Mouse (Mus musculus): Measurements from ENCODE around the gene Simc1. TPM values are rescaled to one million over a fixed set of nuclear protein-coding genes. Genes with fewer than 3 reads are reported as not detected.
"Not testable (repeated sequence)": the region's sequence is repeated elsewhere in the genome, so short reads cannot be mapped to it uniquely, and the experiment has no call there.

The Simc1 gene
- total RNA-seq (2021) = 1 to 10 TPM; 8.0 to 8.2 TPM
- long read RNA-seq, experiment 1, full-length matches to known transcripts = 1 of 3 reads
- long read RNA-seq, experiment 1, partial matches to known transcripts = 1 of 3 reads
- long read RNA-seq, experiment 1, other reads (novel, unspliced or antisense) = 1 of 3 reads
- long read RNA-seq, experiment 2, full-length matches to known transcripts = 3 of 7 reads
- long read RNA-seq, experiment 2, partial matches to known transcripts = 0 of 7 reads
- long read RNA-seq, experiment 2, other reads (novel, unspliced or antisense) = 4 of 7 reads

- peak; percentile 66 to 81 for DNase-seq (ENCODE audit: low spot score in 2 of 2)
Measured at GRCm38 (mm10) chr13:54503604-54504521, at the start of gene Simc1. Gene Simc1 (plus strand): TSS chr13:54503779.

GRCm38 (mm10) chr13:54457062-54457461 lies 46.5 kb upstream of the Simc1 start:
- no peak for DNase-seq (ENCODE audit: low spot score in 2 of 2)

- DNase-seq (ENCODE audit: low spot score in 2 of 2) = no peak
Measured at GRCm38 (mm10) chr13:54459282-54459681, 44.3 kb upstream of the Simc1 start.

- peak; percentile 81 to 88 for DNase-seq (ENCODE audit: low spot score in 2 of 2)
Measured at GRCm38 (mm10) chr13:54468098-54469011, 35.2 kb upstream of the Simc1 start, which contains the start of gene Thoc3. Gene Thoc3 (minus strand): TSS chr13:54468849.

GRCm38 (mm10) chr13:54469012-54469354 lies 34.6 kb upstream of the Simc1 start:
- no peak for DNase-seq (ENCODE audit: low spot score in 2 of 2)

- DNase-seq (ENCODE audit: low spot score in 2 of 2) = no peak
Measured at GRCm38 (mm10) chr13:54471967-54472366, 31.6 kb upstream of the Simc1 start.

GRCm38 (mm10) chr13:54474996-54475395 lies 28.6 kb upstream of the Simc1 start:
- no peak for DNase-seq (ENCODE audit: low spot score in 2 of 2)

GRCm38 (mm10) chr13:54475702-54476101 lies 27.9 kb upstream of the Simc1 start:
- no peak for DNase-seq (ENCODE audit: low spot score in 2 of 2)

GRCm38 (mm10) chr13:54479286-54479685 lies 24.3 kb upstream of the Simc1 start:
- no peak for DNase-seq (ENCODE audit: low spot score in 2 of 2)

- DNase-seq (ENCODE audit: low spot score in 2 of 2) = no peak
Measured at GRCm38 (mm10) chr13:54481498-54481897, 22.1 kb upstream of the Simc1 start.

GRCm38 (mm10) chr13:54490411-54490810 lies 13.2 kb upstream of the Simc1 start:
- DNase-seq (ENCODE audit: low spot score in 2 of 2) = no peak

GRCm38 (mm10) chr13:54491381-54491780 lies 12.2 kb upstream of the Simc1 start:
- DNase-seq (ENCODE audit: low spot score in 2 of 2) = no peak

- not testable (repeated sequence) for DNase-seq (ENCODE audit: low spot score in 2 of 2)
Measured at GRCm38 (mm10) chr13:54499551-54499950, 4.0 kb upstream of the Simc1 start.

GRCm38 (mm10) chr13:54501352-54501751 lies 2.2 kb upstream of the Simc1 start:
- no peak for DNase-seq (ENCODE audit: low spot score in 2 of 2)

- no peak for DNase-seq (ENCODE audit: low spot score in 2 of 2)
Measured at GRCm38 (mm10) chr13:54501957-54502690, 1.5 kb upstream of the Simc1 start.

GRCm38 (mm10) chr13:54503278-54503603 lies 338 bp upstream of the Simc1 start:
- DNase-seq (ENCODE audit: low spot score in 2 of 2) = no peak

- no peak for DNase-seq (ENCODE audit: low spot score in 2 of 2)
Measured at GRCm38 (mm10) chr13:54504611-54505260, 1.2 kb downstream of the Simc1 start.

GRCm38 (mm10) chr13:54505920-54506319 lies 2.3 kb downstream of the Simc1 start:
- DNase-seq (ENCODE audit: low spot score in 2 of 2) = no peak

GRCm38 (mm10) chr13:54520221-54520620 lies 16.6 kb downstream of the Simc1 start:
- no peak for DNase-seq (ENCODE audit: low spot score in 2 of 2)

- no peak for DNase-seq (ENCODE audit: low spot score in 2 of 2)
Measured at GRCm38 (mm10) chr13:54521181-54521580, 17.6 kb downstream of the Simc1 start.
